Mouse (Mus musculus): Measurements from ENCODE around the gene Pla2r1.

The Pla2r1 gene

DNA sequence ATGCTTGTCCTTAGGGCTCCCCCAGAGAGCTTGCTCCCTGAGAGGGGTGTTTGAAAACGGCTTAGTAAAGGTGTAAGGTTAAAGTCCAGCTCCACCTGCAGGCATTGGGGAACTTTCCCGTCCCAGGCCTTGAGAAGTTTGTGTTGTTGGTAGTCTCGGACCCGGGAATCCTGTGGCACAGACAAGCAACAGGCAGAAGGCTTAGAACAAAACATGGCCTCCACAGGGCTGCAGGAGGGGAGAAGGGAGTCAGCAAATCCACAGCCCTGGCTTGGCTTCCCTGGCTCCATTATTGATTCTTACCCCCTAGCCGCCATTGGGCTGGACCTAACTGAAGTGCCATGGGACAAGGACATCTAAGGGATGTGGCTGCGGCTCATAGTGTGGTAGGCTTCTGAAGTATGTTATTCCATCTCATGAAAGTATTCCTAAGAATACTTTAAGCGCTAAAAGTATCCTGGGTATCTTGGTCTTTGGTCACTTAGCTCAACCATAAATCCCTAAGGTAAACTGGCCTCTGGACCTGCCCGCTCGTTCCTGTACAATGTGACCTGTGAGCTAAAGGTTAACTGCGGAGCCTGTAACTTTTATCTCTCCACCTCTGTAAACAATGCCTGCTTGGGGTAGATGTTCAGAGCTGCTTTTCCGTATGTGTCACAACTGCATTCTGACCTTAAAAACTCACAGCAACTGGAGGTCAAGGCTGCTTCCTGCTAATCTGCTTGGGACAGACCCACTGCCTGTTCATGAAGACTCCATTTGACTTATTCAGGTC lies 142.9 kb downstream of the Pla2r1 start:
- in situ Hi-C loops (cut with MboI; ENCODE audit: unreplicated experiment in 2 of 2) = loop anchor here (10.0 to 25.0 kb wide), 3 partner anchors 495 to 1723 kb away; no protein-coding TSS in a partner anchor

DNA sequence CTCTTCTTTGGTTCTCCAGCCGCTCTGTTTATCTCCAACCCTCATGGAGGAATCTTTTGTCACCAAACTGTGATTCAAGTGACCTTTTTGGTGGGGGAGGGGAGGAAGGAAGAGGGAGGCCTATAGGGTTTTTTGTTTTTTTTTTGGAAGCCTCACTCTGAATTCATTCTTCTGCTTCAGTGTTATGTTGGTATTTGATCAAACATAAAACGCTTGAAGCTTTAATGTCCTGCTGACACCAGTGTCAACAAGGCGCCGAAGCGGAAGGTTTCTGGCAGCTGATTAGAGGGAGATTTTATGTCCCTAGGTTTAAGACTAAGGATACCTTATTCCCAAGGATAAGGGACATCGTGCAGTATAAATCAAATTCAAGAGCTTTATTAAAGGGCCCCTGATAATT lies 143.9 kb downstream of the Pla2r1 start:
- in situ Hi-C loops (cut with MboI; ENCODE audit: unreplicated experiment in 2 of 2) = loop anchor here in 1 of 2 experiments (25.0 kb wide), 1 partner anchor 1722 kb away; no protein-coding TSS in a partner anchor

DNA sequence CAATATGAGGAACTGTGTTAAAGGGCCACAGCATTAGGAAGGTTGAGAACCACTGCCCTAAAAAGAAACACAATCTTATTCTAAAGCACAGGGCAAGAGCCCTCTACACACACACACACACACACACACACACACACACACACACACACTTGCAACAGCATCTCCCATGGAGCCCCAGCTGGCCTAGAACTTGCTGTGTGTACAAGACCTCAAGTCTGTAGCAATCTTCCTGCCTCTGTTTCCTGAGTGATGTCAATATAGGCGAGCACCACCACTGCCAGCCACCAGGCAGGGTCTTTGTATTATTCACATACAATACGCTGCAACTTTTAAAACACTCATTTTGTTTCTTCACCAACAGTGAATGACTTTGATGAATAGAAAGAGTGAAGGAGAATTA lies 145.7 kb downstream of the Pla2r1 start:
- in situ Hi-C loops (cut with MboI; ENCODE audit: unreplicated experiment in 2 of 2) = loop anchor here in 1 of 2 experiments (25.0 kb wide), 1 partner anchor 1720 kb away; no protein-coding TSS in a partner anchor

DNA sequence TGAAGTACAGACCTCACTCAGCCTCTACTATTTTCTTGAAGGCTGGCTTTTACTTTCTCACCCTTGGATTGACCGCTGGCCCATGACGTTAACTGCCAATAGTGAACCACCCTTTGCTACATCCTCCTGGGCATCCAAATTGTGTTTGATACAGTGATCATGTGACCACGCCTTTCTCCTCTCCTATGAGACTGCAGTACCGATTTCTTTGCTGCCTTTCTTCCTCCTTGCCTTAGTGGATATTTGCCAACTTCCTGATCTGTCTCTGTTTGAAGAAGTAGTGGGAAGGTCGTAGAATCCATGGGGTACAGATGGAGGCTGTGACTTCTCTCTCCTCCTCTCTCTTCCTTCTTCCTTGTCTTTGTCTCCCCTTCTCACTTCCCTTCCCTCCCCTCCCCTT lies 147.7 kb downstream of the Pla2r1 start:
- in situ Hi-C loops (cut with MboI; ENCODE audit: unreplicated experiment in 2 of 2) = loop anchor here in 1 of 2 experiments (25.0 kb wide), 1 partner anchor 1718 kb away; no protein-coding TSS in a partner anchor

DNA sequence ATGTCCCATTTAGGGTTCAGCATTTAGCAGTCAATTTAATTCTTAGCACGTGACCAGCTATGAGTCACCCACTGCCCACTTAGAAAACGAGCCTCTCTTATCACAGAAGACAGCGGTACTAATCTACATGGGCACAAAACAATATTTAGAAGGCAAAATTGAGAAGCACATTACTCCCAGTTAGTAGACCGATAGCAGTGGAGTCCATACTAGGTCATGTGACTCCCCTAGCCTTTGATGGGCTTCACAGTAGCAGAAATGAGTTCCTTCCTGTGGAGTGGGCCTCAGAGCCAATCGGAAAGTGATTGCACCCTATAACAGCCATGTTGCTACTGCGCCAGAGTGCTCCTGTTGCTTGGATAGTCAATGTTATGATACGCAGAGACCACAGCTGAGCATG lies 148.3 kb downstream of the Pla2r1 start:
- in situ Hi-C loops (cut with MboI; ENCODE audit: unreplicated experiment in 2 of 2) = loop anchor here in 1 of 2 experiments (25.0 kb wide), 1 partner anchor 1717 kb away; no protein-coding TSS in a partner anchor

DNA sequence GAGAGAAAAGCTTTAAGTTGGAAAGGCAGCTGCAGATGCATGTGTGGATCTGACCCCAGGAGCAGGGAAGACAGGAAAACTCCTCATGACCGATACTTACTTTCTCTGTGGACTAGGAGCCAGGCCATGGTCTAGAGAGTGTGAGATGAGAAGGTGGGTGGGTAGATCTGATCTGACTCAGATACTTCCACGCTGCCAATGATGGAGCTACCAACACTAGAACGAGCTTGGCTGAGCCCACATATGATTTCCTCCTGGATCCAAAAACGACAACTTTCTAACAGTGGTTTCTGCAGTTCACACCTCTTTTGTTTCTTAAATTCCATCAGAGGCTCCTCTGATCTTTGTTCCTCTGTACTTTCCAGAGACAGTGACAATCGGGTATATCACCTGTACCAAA lies 151.4 kb downstream of the Pla2r1 start:
- in situ Hi-C loops (cut with MboI; ENCODE audit: unreplicated experiment in 2 of 2) = loop anchor here in 1 of 2 experiments (25.0 kb wide), 1 partner anchor 1714 kb away; no protein-coding TSS in a partner anchor

DNA sequence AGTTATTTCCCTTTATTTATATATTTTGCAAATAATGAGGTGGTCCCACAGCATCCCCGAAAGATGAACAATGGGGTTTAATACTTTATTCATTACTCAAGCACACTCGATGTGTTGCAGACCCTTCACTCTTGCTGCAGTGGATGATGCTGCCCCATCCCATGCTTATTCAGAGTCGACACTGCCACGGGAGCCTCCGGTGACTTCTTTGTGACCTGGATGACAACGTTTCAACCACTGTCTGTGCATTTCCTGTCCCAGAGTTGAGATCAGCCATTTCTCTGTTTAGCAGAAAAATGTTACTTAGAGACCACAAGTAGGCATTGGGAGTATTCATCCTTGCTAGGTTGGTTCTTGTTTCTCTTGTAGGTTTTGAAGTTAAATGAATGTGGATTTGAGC lies 159.3 kb downstream of the Pla2r1 start:
- in situ Hi-C loops (cut with MboI; ENCODE audit: unreplicated experiment in 2 of 2) = no loop called here

DNA sequence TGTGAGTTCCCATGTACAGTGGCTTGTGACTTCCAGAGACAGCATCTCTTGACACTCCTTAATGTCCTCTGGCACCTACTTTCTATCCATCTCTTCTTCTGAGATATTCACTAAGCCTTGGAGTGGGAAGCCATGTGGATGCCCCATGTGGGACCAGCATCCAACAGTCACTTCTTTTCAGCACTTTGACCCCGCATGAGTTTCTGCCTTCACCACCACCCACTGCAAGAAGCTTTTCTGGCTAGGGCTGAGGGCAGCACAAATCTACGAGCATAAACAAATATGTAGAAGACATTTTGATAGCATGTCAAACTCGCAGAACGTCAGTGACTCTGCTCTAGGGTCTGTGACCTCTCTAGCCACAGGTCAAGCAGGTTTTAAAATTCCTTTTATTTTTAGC lies 160.8 kb downstream of the Pla2r1 start:
- in situ Hi-C loops (cut with MboI; ENCODE audit: unreplicated experiment in 2 of 2) = no loop called here

DNA sequence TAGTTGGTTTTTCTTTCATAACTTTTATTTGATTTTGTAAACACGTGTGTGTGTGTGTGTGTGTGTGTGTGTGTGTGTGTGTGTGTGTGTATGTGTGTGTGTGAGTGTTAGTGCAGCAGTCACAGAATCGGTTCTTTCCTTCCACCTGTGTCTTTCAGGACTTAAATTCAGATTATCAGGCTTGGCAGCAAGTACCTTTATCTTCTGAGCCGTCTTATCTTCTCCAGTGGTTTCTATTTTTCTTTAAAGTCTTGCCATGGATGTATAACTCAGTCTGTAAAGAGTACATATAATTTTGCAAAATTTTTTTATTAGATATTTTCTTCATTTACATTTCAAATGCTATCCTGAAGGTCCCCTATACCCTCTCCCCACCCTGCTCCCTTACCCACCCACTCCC lies 165.7 kb downstream of the Pla2r1 start:
- in situ Hi-C loops (cut with MboI; ENCODE audit: unreplicated experiment in 2 of 2) = no loop called here

DNA sequence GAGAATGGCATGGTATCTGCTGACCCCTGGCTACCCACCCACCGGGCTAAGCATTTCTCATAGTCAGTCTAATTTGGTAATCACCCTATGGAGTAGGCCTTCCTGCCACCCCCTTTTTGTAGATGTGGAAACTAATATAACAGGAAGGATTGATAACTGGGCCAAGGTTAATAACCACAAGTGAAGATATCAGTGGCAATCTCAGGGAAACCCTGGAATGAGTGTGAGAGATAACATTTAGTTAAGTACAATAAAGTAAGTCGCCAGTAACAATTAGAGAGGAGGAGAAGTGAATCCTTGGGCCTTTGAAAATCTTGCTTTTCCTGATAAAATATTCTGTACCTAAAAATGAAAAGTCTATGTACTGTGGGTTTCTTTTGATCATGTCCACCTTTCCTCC lies 166.3 kb downstream of the Pla2r1 start:
- in situ Hi-C loops (cut with MboI; ENCODE audit: unreplicated experiment in 2 of 2) = no loop called here

DNA sequence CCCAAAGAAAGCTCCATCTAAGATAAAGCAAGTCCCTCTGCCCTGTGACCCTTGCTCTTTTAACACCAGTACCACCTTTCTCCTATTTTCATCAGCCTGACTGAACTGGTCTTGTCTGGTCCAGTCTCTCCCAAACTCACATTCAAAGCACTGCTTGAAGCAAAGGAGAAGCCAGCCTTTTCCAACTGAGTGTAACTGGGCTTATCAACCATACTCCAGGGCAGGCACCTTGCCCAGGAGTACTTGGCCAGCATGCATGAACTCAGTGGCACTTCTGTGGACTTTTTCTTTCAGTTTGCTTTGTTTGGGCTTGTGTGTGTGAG lies 168.4 kb downstream of the Pla2r1 start:
- in situ Hi-C loops (cut with MboI; ENCODE audit: unreplicated experiment in 2 of 2) = no loop called here

DNA sequence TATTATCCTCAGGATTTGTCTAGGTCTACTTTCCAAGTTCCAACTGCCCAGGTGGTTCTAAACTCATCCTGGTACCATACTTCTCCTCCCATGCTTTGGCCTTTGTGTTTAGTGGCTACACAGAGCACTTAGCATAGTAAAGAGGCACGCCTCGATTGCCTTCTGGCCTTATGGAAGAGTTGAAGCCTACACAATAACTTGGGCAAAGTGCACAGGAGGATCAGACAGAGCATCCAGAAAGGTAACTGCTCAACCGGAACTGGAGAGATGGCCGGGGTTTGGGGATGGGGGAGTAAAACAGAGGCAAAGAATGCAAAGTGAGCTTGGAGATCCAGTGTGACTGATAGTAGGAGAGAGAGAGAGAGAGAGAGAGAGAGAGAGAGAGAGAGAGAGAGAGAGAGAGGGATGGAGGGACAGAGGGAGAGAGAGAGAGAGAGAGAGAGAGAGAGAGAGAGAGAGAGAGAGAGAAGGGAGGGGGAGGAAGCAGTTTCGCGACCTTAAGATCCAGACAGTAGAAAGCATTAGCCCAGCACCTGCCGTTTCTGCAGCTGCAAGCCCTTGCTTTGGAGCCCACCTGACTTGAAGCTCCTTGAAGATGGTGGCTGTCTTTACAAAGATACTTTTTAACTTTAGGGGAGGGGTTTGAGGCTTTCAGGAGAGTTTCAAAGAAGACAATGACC lies 168.9 kb downstream of the Pla2r1 start:
- in situ Hi-C loops (cut with MboI; ENCODE audit: unreplicated experiment in 2 of 2) = no loop called here

DNA sequence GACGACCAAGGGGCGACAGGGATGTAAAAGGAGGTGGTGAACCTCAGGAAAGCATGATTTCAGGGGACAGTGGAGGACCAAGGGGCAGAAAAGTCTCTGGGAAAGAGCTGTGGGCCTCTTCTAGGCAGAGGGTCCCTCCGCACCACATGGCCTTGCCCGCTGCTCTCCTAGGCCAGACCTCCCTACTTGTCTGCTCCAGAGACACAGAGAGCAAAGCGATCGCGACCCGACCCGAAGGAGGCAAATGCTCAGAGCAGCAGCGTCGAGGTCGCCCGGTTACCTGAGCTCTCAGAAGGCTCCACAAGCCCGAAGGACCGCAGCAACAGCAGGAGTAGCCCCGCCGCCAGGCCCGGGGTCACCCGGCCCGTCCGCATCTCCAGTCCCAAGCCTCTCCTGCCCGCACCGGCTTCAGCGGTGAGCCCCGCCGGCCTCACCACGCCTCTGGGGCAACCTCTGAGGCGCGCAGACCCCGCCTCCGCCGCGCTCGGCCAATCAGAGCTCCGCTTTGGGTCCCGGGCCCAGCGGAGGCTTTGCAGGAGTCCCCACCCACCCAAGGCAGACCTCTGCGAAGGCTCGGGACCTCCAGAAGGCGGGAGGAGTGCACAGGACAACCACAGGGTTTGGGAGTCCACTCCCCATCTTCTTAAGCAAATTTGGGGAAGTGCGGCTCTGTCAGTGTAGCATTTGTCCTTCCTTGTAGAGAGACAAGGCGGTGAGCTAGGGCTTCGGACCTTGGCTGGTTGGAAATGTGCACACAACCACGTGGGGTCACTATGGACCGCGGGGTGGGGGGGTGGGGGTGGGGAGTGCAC lies 170.0 kb downstream of the Pla2r1 start, which contains the start of gene Ly75:
TSS of gene Ly75 (minus strand) at position 446 of the 812 bp plus-strand sequence.
- in situ Hi-C loops (cut with MboI; ENCODE audit: unreplicated experiment in 2 of 2) = no loop called here

DNA sequence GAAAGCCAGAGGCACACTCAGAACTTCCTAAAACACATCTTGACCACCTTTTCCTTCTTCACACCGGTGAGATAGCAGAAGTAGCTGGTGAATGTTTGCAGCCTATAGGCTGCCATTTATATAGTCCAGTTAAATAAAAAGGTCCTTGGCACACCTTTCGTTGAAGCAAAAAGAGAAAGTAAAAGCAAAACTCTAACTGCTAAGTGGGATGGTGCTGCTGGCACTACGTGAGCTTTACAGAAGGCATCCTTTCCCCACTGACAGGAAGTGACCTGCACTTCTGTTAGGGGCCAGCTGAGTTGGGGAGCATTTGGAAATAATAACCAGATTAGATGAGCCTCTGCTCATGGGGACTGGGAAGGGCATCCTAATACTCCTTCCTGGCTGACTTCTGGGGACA lies 170.8 kb downstream of the Pla2r1 start:
- in situ Hi-C loops (cut with MboI; ENCODE audit: unreplicated experiment in 2 of 2) = no loop called here

DNA sequence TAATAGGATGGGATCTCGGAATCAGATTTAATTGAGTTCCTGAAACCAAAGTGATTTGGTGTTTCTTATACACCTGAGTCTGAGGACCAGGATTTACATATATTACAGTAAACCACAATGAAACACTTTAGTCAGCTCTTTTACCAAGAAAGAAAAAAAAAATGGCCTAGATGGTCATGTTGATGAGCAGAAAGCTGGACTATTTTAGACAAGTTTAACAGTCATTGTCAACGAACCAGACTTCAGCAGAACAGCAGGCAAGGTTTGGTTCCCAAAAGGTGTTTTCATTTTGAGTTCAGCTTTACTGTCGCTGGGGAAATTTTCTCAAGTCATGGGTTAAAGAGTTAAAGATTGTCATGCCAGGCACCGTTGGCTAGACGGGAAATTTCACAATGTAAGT lies 175.8 kb downstream of the Pla2r1 start:
- in situ Hi-C loops (cut with MboI; ENCODE audit: unreplicated experiment in 2 of 2) = no loop called here

DNA sequence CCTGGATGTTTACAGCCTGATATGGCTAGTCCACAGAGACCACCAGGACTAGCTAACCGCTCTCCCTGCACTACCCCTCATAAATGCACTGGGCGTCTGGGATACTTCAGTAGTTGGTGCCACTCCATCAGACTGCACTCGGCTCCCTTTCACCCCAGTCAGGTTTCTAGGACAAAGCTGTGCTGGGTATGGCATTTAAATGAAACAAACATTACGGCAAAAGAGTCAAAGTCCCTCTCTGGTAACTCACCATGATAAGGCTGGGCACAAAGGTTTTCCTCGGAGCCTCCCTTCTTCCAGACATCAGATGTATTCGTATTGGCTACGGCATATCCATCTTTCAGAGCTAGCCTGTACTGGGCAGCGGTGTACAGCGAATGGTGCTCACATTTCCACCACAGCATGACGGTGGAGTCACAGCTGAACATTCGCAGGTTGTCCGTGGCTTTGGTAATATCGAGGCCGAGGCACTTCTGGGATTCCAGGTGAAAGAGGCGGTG lies 177.4 kb downstream of the Pla2r1 start:
- in situ Hi-C loops (cut with MboI; ENCODE audit: unreplicated experiment in 2 of 2) = no loop called here

DNA sequence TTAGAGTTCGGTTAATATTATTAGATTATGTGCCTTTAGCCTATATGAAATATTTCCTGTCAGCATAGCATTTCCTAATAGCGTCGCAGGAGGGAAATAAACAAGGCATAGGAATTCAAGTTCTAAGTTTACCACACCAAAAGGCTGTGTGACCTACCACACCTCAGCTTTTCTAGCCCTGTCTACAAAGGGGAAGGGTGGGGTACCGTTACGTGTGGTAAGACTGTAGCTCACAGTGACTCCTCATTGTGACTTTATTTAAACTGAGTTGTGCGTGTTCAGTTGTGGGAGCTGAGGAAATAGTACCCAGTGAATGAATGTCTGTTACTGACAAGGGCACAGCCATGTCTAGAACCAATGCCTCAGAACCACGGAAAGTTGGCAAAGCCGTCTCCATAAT lies 178.0 kb downstream of the Pla2r1 start:
- in situ Hi-C loops (cut with MboI; ENCODE audit: unreplicated experiment in 2 of 2) = no loop called here

DNA sequence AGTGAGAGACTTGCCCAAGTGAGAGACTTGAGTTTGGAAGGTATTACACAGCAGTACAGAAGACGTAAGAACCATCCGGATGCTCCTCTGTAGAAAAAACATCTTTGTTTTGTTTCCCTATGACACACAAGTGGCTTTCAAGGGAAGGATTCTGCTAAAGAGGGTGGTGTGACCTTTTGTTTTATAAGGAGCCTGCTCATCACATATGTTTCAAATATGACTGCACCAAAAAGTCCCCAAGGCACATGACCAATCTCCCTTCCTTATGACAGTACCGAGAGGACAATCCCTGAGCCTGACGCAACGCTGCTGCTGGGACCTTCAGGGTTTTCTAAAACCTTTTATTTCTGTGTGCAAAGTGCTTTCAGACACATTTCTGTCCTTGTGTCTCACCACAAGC lies 182.9 kb downstream of the Pla2r1 start:
- in situ Hi-C loops (cut with MboI; ENCODE audit: unreplicated experiment in 2 of 2) = no loop called here

DNA sequence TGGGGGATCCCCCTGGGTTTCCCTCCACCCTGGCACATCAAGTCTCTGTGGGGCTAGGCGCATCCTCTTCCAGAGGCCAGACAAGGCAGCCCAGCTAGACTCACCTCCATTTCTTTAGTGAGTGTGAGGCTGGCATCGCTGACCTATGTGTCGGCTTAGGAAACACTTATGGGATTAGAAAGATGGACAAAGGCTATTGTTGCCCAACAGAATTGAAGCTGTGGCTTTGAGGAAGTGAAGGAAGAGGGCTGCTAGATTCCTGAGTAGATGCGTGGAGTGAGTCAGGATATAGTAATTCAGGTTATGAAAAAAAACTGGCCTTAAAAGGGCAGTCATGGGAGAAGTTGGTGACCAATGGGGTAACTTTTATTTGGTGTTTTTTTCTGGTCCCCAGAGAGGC lies 183.7 kb downstream of the Pla2r1 start:
- in situ Hi-C loops (cut with MboI; ENCODE audit: unreplicated experiment in 2 of 2) = no loop called here

DNA sequence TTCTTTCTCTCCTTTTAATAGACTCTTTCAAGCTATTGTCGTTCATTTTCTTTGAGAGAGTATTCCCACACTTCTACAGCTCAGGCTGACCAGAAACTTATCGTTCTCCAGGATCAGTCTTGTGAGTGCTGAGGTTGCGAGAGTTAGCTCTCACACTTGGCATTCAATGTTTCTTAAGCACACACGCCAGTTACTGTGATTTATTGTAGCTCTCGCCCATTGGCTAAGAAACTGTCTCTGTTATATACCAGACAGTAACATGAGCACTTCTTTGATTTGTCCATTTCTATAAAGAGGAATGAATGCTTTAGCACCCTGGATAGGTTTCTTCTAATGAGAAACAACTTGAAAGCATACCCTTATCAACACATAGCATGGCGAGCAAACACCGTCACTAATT lies 185.2 kb downstream of the Pla2r1 start:
- in situ Hi-C loops (cut with MboI; ENCODE audit: unreplicated experiment in 2 of 2) = no loop called here
